15 mouse cellular contexts compared by ENCODE assay signal in the genomic region with DNA sequence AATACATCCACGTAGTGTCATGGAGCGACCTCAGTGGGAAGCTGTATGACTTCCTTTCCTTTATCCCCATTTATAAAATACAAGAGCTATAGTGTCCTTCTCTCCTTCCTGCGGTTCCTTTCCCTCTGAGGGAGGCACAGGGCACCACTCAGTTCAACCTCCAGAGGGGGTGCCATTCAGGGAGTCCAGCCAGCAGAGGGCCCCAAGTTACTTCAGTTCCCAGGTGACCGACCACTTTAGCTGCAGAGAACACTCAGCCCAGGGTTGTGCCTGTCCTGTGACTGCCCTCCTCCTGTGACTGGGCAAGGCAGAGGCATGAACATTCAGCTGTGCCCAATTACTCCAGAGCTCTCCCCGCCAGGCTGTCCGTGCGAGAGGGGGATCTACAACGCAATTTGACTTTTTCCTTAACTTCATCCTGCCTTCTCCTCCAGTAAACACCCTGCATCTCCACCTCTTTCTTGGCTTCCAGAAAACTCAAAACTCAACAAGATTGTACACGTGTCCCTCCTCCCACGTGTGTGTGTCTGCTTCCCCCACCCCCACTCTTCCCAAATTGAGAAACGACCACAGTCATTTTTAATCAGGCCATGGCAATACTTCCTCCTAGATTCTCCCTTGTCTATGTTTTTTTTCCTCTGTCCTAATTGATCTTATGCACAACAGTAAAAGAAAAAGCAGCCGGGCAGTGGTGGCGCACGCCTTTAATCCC. TPM values are rescaled to one million over a fixed set of nuclear protein-coding genes. Genes with fewer than 3 reads are reported as not detected.
DNase-seq lines count a peak whose midpoint lies in the region; ATAC-seq and TF ChIP-seq lines count a peak whose summit lies in the region.
"Had no signal": no experiment of that assay in that cellular context is flagged by ENCODE, and none has a peak within 500 bp of the region (broad histone marks: within the 10 kb centered on the region; RNA-seq: fewer than 3 reads in every experiment).

No protein-coding gene starts in this region.

- peak; percentile 66 for TF ChIP-seq CTCF in lung, postnatal 0 days (IDR thresholded peaks at IDR 0.05)

- H3K27ac ChIP-seq in heart, embryonic 12.5 days (ENCODE audit: poor library complexity, severe bottlenecking) = no peak overlapping the region
- no peak overlapping the region for H3K27ac ChIP-seq in heart, embryonic 10.5 days
- no peak overlapping the region for H3K27ac ChIP-seq in lung, postnatal 0 days (ENCODE audit: low read length)
- no peak overlapping the region for H3K27ac ChIP-seq in hindbrain, embryonic 14.5 days
- H3K27ac ChIP-seq: forebrain, embryonic 10.5 days; heart, embryonic 15.5 days; kidney, embryonic 15.5 days; limb, embryonic 12.5 days had no signal

- no peak for TF ChIP-seq EP300 in lung, postnatal 0 days (IDR thresholded peaks at IDR 0.05)

- peak; percentile 22; the same call in 1 of the 2 replicates for ATAC-seq in heart, embryonic 12.5 days (ENCODE audit: insufficient number of reproducible peaks, low FRiP score)
- peak; percentile 67 for ATAC-seq in lung, postnatal 0 days
- ATAC-seq in hindbrain, embryonic 14.5 days (ENCODE audit: low FRiP score) = no peak

- no peak overlapping the region for H3K4me2 ChIP-seq in heart, embryonic 12.5 days
- no peak overlapping the region for H3K4me2 ChIP-seq in lung, postnatal 0 days (replicated peaks; ENCODE audit: low read depth, low read length)
- no peak overlapping the region for H3K4me2 ChIP-seq in hindbrain, embryonic 14.5 days (replicated peaks)
- H3K4me2 ChIP-seq: heart, embryonic 15.5 days; kidney, embryonic 15.5 days; limb, embryonic 12.5 days; midbrain, embryonic 11.5 days had no signal

- no peak overlapping the region for H3K9ac ChIP-seq in heart, embryonic 12.5 days
- no peak overlapping the region for H3K9ac ChIP-seq in lung, postnatal 0 days (replicated peaks; ENCODE audit: low read depth)
- no peak overlapping the region for H3K9ac ChIP-seq in hindbrain, embryonic 14.5 days
- H3K9ac ChIP-seq: heart, embryonic 15.5 days; kidney, embryonic 15.5 days; limb, embryonic 12.5 days had no signal

- no peak overlapping the region for H3K4me3 ChIP-seq in heart, embryonic 12.5 days
- H3K4me3 ChIP-seq in heart, embryonic 10.5 days = no peak overlapping the region
- H3K4me3 ChIP-seq in lung, postnatal 0 days (ENCODE audit: low read depth, low read length) = no peak overlapping the region
- H3K4me3 ChIP-seq in hindbrain, embryonic 14.5 days (replicated peaks; ENCODE audit: low read length) = no peak overlapping the region
- H3K4me3 ChIP-seq: forebrain, embryonic 10.5 days; heart, embryonic 15.5 days; kidney, embryonic 15.5 days; limb, embryonic 12.5 days had no signal

- no peaks in the 10 kb centered on the region for H3K4me1 ChIP-seq in heart, embryonic 12.5 days (replicated peaks)
- 0 out of 2 replicates have a peak, but pooled peaks cover 2% of the 10 kb centered on the region for H3K4me1 ChIP-seq in heart, embryonic 10.5 days
- no peaks in the 10 kb centered on the region for H3K4me1 ChIP-seq in lung, postnatal 0 days (ENCODE audit: insufficient read depth, low read depth, low read length)
- no peaks in the 10 kb centered on the region for H3K4me1 ChIP-seq in hindbrain, embryonic 14.5 days (replicated peaks; ENCODE audit: control insufficient read depth, insufficient read depth, low read length)
- H3K4me1 ChIP-seq: forebrain, embryonic 10.5 days; heart, embryonic 15.5 days; kidney, embryonic 15.5 days; limb, embryonic 12.5 days had no signal

- no peaks in the 10 kb centered on the region for H3K9me3 ChIP-seq in heart, embryonic 12.5 days (replicated peaks)
- H3K9me3 ChIP-seq in heart, embryonic 10.5 days = no peaks in the 10 kb centered on the region
- no peaks in the 10 kb centered on the region for H3K9me3 ChIP-seq in lung, postnatal 0 days (ENCODE audit: low read length)
- no peaks in the 10 kb centered on the region for H3K9me3 ChIP-seq in hindbrain, embryonic 14.5 days (ENCODE audit: control insufficient read depth, low read length)
- H3K9me3 ChIP-seq: forebrain, embryonic 10.5 days; heart, embryonic 15.5 days; kidney, embryonic 15.5 days; limb, embryonic 12.5 days had no signal

- no peaks in the 10 kb centered on the region for H3K36me3 ChIP-seq in heart, embryonic 12.5 days
- H3K36me3 ChIP-seq in heart, embryonic 10.5 days = no peaks in the 10 kb centered on the region
- H3K36me3 ChIP-seq in lung, postnatal 0 days (ENCODE audit: insufficient read depth, low read length) = no peaks in the 10 kb centered on the region
- no peaks in the 10 kb centered on the region for H3K36me3 ChIP-seq in hindbrain, embryonic 14.5 days (replicated peaks; ENCODE audit: control insufficient read depth, insufficient read depth)
- H3K36me3 ChIP-seq: forebrain, embryonic 10.5 days; heart, embryonic 15.5 days; kidney, embryonic 15.5 days; limb, embryonic 12.5 days had no signal

- DNase-seq in heart, embryonic 10.5 days (ENCODE audit: low spot score) = no peak
- DNase-seq in lung, postnatal 0 days (ENCODE audit: low spot score) = peak; percentile 51
- no peak for DNase-seq in lung, postnatal 36 days
- peak; percentile 59 for DNase-seq in R1 (ENCODE audit: low read depth, low spot score)
- DNase-seq in lung, postnatal 14 days = peak; percentile 16
- DNase-seq in right cerebral cortex, postnatal 36 days (ENCODE audit: low spot score in 2 of 2) = no peak
- no peak for DNase-seq in hindbrain, embryonic 14.5 days (ENCODE audit: low spot score)

- H3K27me3 ChIP-seq in heart, embryonic 12.5 days (replicated peaks) = peaks cover 19% of the 10 kb centered on the region; the same call in 1 of the 2 replicates
- H3K27me3 ChIP-seq in heart, embryonic 10.5 days (ENCODE audit: insufficient read depth, poor library complexity, severe bottlenecking) = peaks cover 34% of the 10 kb centered on the region; the same call in 1 of the 2 replicates
- H3K27me3 ChIP-seq in lung, postnatal 0 days (replicated peaks; ENCODE audit: insufficient read depth, low read length) = no peaks in the 10 kb centered on the region
- H3K27me3 ChIP-seq in hindbrain, embryonic 14.5 days (ENCODE audit: control insufficient read depth, insufficient read depth, low read length) = no peaks in the 10 kb centered on the region

- WGBS in heart, embryonic 12.5 days = 60% methylated on average over 14 of the region's 14 CpGs
- 56% methylated on average over 14 of the region's 14 CpGs for WGBS in heart, embryonic 10.5 days
- WGBS in lung, postnatal 0 days = 58% methylated on average over 14 of the region's 14 CpGs
- WGBS in hindbrain, embryonic 14.5 days = 70% methylated on average over 14 of the region's 14 CpGs

RNA-seq across cellular contexts. Expression of a gene that starts 6.1 kb away (rescaled TPM):
- 7.2 and 9.1 TPM in 2 replicates for polyA plus RNA-seq in heart, embryonic 12.5 days (2016; fragmentation: Nextera tagmentation; extraction: Ambion mirVana)
- polyA plus RNA-seq in heart, embryonic 10.5 days (2016; fragmentation: Nextera tagmentation; extraction: Ambion mirVana) = 5.3 and 6.6 TPM in 2 replicates
- 9.1 and 9.7 TPM in 2 replicates for polyA plus RNA-seq in lung, postnatal 0 days (2015; fragmentation: Nextera tagmentation; extraction: Ambion mirVana)
- polyA plus RNA-seq in hindbrain, embryonic 14.5 days (2014; fragmentation: Nextera tagmentation; extraction: Ambion mirVana) = 3.0 and 3.6 TPM in 2 replicates

RNA-seq across cellular contexts. Expression of a gene that starts 18.1 kb away (rescaled TPM):
- 0.05 TPM in 1 of 2 replicates, not detected in the other for polyA plus RNA-seq in heart, embryonic 12.5 days (2016; fragmentation: Nextera tagmentation; extraction: Ambion mirVana)
- polyA plus RNA-seq in heart, embryonic 10.5 days (2016; fragmentation: Nextera tagmentation; extraction: Ambion mirVana) = 0.06 TPM in 1 of 2 replicates, not detected in the other
- 0.05 and 0.11 TPM in 2 replicates for polyA plus RNA-seq in lung, postnatal 0 days (2015; fragmentation: Nextera tagmentation; extraction: Ambion mirVana)
- polyA plus RNA-seq in hindbrain, embryonic 14.5 days (2014; fragmentation: Nextera tagmentation; extraction: Ambion mirVana) = 17.9 and 20.7 TPM in 2 replicates

RNA-seq across cellular contexts. Expression of a gene that starts 21.3 kb away (rescaled TPM):
- not detected in 2 replicates for polyA plus RNA-seq in heart, embryonic 12.5 days (2016; fragmentation: Nextera tagmentation; extraction: Ambion mirVana)
- polyA plus RNA-seq in heart, embryonic 10.5 days (2016; fragmentation: Nextera tagmentation; extraction: Ambion mirVana) = not detected in 2 replicates
- polyA plus RNA-seq in lung, postnatal 0 days (2015; fragmentation: Nextera tagmentation; extraction: Ambion mirVana) = not detected in 2 replicates
- polyA plus RNA-seq in hindbrain, embryonic 14.5 days (2014; fragmentation: Nextera tagmentation; extraction: Ambion mirVana) = not detected in 2 replicates
- polyA plus RNA-seq: cortical plate, adult 2 months; forebrain, embryonic 10.5 days; heart, embryonic 15.5 days; kidney, embryonic 15.5 days; limb, embryonic 12.5 days; midbrain, embryonic 11.5 days; small intestine, adult 2 months had no signal

RNA-seq across cellular contexts. Expression of a gene that starts 27.7 kb away (rescaled TPM):
- polyA plus RNA-seq in heart, embryonic 12.5 days (2016; fragmentation: Nextera tagmentation; extraction: Ambion mirVana) = 26.4 and 26.7 TPM in 2 replicates
- polyA plus RNA-seq in heart, embryonic 10.5 days (2016; fragmentation: Nextera tagmentation; extraction: Ambion mirVana) = 31.5 and 34.4 TPM in 2 replicates
- 46.6 and 47.3 TPM in 2 replicates for polyA plus RNA-seq in lung, postnatal 0 days (2015; fragmentation: Nextera tagmentation; extraction: Ambion mirVana)
- polyA plus RNA-seq in hindbrain, embryonic 14.5 days (2014; fragmentation: Nextera tagmentation; extraction: Ambion mirVana) = 34.2 and 38.6 TPM in 2 replicates

Comparison
In these comparisons a context has a peak if more than half of its experiments do, and no peak if none do; other contexts are left out.
1. DNase-seq: peak in lung, postnatal 0 days (single experiment), R1 (single experiment) and lung, postnatal 14 days (single experiment); none in heart, embryonic 10.5 days (single experiment), lung, postnatal 36 days (single experiment), right cerebral cortex, postnatal 36 days (0 of 2) and hindbrain, embryonic 14.5 days (single experiment).
2. RNA of a gene that starts 18.1 kb away (polyA plus RNA-seq): 17.9 to 20.7 TPM in hindbrain, embryonic 14.5 days; 0.05 to 0.11 TPM in lung, postnatal 0 days, 0.05 TPM in heart, embryonic 12.5 days and 0.06 TPM in heart, embryonic 10.5 days; every median in the first group is over 10 times any median in the second.